Mouse (Mus musculus): ENCODE data around the gene Trappc2l.

Trappc2l gene

DNA sequence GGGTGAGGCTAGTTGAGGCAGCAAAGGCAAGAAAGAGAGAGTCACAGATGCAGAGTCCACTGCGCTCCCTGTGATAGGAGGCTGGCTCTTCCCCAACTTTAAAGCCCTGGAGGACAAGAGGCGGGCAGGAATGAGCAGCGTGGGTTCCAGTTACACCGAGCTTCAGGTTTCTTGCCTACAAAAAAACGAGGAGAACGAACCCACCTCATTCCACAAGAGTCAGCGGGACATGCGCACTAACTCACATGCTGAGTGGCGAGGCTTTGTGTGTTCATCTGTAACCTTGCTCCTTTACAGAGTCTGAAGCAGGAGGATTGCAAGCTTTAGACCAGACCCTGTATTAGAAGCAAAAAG, 47.3 kb downstream of the Trappc2l start:
- no peak for DNase-seq

DNA sequence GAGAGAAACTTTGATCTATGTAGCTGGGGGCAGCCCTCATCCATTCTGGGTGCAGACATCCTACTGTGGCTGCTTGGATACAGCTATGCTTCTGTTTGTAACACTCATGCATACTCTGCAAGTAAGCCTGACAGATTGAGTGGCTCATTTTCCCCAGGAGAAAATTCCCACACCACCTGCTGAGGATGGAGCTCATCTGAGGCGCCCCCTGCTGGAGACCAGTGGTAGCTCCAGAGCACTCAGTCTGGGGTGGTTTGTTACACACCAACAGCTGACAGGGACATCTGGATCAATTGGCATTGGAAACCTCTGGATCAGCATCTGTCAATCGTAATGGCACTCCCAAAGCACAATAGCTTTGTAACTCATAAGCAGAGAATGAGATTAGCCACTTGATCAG, 48.6 kb downstream of the Trappc2l start:
- no peak for DNase-seq

DNA sequence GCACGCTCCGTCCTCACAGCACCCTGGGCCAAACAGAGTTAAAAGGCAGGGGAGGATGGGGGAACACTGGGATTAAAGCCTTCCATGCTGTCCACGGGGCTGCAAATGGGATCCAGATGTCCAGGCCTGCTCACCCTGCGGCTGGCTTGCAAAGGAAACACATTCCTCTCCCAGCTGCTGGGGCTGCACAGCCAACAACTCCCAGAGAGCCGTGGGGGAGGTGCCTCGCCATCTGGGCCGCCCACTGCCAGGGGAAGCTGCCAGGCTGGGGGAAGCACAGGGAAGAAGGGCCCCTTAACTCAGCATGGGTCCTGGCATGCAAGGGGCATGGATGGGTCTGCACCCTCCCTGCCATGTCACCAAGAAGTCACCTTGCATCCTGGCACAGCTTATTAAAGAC, 49.7 kb downstream of the Trappc2l start:
- DNase-seq: peak; percentile 55

DNA sequence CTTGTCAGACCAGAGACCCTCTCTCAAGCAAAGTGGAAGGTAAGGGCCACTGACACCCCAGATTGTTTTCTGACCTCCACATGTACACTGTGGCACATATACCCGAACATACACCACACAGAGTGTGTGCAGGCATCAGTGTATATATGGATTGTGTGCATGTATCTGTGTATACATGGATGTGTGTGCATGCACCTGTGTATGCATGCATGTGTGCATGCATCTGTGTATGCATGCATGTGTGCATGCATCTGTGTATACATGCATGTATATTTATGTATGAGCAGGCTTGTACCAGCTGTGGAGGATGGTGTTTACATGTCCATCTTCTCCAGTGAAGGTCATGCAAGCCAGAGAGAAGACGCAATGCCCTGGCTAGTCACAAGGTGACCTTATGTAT, 50.5 kb downstream of the Trappc2l start:
- no peak for DNase-seq

DNA sequence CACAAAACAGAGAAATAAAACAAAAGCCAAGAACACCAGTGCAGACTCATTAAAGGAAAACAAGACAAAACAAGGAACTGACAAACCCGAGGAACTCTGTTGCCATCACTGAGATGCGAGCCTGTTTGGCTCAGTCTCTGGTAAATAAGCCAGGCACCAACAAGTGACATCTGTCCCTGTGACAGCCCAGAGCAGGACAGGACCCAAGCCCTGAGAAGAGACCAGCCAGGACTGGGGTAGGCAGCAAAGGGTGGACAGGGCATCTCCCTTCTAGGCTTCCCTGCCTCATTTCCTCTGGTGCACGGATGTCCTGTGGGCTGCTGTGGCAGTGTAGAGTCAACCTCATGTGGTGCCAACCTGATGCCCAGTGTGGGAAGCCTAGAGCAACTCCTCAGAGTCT, 51.7 kb downstream of the Trappc2l start:
- DNase-seq: no peak

DNA sequence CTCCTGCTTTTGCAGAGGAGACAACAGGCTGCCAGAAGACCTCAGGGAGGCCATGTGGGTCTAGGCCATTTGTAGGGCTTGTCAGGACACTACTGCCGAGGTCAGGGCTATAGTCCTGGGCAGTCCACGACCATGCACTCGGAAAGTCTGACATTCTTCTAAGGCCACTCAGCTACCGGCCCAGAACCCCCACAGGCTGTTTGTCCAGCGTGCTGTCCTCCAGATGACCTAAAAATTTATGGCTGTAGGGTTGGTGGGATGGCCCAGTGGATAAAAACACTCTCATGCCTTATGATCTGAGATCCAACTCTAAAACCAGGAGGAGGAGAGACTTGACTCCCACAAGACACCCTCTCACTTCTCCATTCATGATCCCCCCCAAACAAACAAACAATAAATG, 52.2 kb downstream of the Trappc2l start:
- DNase-seq: peak; percentile 24

DNA sequence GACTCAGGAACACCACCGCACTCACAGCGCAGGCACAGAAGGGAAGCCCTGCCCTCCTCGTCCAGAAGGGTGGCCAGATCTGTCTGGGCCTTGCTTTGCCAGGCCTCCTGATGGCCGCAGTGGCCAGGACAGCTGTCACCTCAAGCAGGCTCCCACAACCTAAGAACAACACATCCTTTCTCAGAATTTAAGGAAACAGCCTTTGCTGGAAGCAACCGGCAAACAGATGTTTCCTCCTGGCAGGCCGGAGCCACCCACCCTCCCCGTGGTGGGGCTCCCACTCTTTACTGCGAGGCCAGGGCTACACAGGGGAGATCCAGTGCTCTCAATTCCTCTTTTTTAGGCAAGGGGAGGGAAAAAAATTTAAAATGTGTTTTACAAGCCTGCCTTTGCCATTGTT, 53.8 kb downstream of the Trappc2l start:
- DNase-seq: peak; percentile 70

DNA sequence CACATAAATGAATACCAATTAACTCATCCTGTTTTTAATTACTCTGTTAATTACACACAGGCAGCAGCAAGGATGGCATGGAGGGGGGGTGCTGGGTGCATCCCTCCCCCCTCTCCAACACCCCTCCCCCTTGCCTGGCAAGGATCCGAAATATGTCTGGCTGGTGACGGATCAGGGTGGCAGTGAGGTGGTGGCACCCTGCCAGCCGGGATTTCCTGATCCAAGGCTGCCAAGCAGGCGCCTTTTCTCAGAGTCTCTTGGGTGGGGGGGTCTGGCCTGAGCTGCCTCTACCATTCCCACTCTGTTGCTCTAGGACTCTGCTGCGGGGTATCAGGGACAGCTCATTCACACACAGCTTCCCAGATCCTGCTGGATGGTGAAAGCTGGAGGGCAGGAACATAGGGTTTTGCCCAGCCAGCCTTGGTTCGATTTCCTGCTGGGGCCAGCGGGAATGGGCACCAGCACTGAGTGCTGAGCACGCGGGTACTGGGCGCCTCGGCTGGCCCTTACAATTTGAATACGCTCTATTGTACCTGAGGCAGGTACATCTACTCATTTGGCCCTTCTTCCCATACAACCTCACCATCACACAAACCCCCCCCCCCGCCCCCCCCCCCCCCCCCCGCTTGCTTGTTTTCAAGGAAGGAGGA, 54.4 kb downstream of the Trappc2l start:
- DNase-seq: peak; percentile 64
